Mouse (Mus musculus): ENCODE measurements around the gene Trp53rkb. TPM values are rescaled to one million over a fixed set of nuclear protein-coding genes. Genes with fewer than 3 reads are reported as not detected.

Gene Trp53rkb
- polyA plus RNA-seq, 1 experiment from 2014 or later: 3.2 TPM

DNA sequence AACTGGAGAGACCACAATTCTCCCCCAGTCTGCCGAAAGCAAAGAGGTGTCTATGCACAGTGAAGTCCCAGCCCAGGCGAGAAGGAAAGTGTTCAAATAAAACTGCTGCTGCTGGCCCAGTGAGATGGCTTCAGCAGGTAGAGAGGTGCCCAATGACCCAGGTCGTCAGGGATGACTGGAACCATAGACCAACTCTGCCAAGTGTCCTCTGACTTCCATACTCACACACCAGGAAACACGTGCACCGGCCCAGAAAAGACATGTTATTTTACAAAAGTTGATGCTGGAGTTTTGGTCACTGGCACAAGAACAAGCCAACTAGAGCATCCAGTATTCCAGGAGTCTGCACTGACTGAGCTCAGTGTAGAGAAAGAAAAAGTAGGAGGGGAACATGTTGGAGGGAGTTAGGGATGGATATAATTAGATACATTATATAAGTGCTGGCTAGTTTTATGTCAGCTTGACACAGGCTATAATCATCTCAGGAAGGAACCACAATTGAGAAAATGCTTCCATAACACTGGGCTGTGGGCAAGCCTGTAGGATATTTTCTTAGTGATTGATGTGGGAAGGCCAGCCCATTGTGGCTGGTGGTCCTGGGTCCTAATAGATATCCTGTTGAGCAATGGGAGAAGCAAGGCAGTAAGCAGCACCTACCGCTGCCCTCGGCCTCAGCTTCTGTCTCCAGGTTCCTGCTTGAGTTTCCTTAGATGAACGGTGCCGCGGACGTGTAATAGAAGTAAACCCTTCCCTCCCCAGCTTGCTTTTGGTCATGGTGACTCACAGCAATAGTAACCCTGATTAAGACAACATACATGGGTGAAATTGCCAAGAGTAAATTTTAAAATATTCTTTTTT, 7.5 kb downstream of the Trp53rkb start:
- H3K36me3 ChIP-seq (ENCODE audit: control insufficient read depth, insufficient read depth, low read length): peaks cover 30% of the 10 kb centered on the region
- H3K4me3 ChIP-seq (ENCODE audit: control insufficient read depth in 1 of 2, insufficient read depth in 1 of 2, low read depth in 1 of 2, low read length in 2 of 2): no peak overlapping the region
- H3K9ac ChIP-seq (ENCODE audit: low read length): no peak overlapping the region
- no peak for ATAC-seq (ENCODE audit: insufficient number of reproducible peaks, insufficient read depth, low FRiP score, low read depth)
- H3K4me1 ChIP-seq (ENCODE audit: control insufficient read depth in 2 of 2, insufficient read depth in 2 of 2, low read length in 2 of 2): no peaks in the 10 kb centered on the region
- H3K9me3 ChIP-seq (ENCODE audit: control insufficient read depth, low read length): no peaks in the 10 kb centered on the region
- no peak overlapping the region for H3K4me2 ChIP-seq (ENCODE audit: low read length)
- H3K27ac ChIP-seq (replicated peaks in 1 of 2; ENCODE audit: control insufficient read depth in 1 of 2, insufficient read depth in 1 of 2, low read depth in 2 of 2, low read length in 2 of 2): no peak overlapping the region
- H3K27me3 ChIP-seq (ENCODE audit: control insufficient read depth, insufficient read depth, low read length): no peaks in the 10 kb centered on the region
- 82% methylated on average over 11 of the region's 11 CpGs for WGBS

DNA sequence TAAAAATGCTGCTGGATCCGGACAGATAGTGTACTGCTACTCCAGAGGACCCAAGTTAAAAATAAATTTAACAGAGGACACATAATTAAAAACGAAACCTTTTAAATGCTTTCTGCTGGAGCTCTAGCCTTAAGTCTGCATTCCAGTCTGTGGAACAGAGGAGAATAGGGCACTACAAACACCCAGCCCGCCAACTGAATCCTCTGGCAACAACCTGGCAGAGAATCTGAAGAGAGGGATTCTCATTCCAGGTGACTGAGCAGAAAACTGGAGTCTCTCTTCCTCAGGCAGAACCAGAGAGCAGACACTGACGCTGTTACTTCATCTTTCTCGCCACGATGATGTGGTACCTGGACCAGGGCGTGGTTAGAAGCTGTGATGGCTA, 8.1 kb downstream of the Trp53rkb start:
- H3K4me1 ChIP-seq (ENCODE audit: control insufficient read depth in 2 of 2, insufficient read depth in 2 of 2, low read length in 2 of 2): no peaks in the 10 kb centered on the region
- 81% methylated on average over 7 of the region's 7 CpGs for WGBS
- no peak overlapping the region for H3K4me2 ChIP-seq (ENCODE audit: low read length)
- ATAC-seq (ENCODE audit: insufficient number of reproducible peaks, insufficient read depth, low FRiP score, low read depth): no peak
- no peak overlapping the region for H3K9ac ChIP-seq (ENCODE audit: low read length)
- no peaks in the 10 kb centered on the region for H3K27me3 ChIP-seq (ENCODE audit: control insufficient read depth, insufficient read depth, low read length)
- H3K4me3 ChIP-seq (ENCODE audit: control insufficient read depth in 1 of 2, insufficient read depth in 1 of 2, low read depth in 1 of 2, low read length in 2 of 2): no peak overlapping the region
- peaks cover 30% of the 10 kb centered on the region for H3K36me3 ChIP-seq (ENCODE audit: control insufficient read depth, insufficient read depth, low read length)
- H3K27ac ChIP-seq (replicated peaks in 1 of 2; ENCODE audit: control insufficient read depth in 1 of 2, insufficient read depth in 1 of 2, low read depth in 2 of 2, low read length in 2 of 2): no peak overlapping the region
- H3K9me3 ChIP-seq (ENCODE audit: control insufficient read depth, low read length): no peaks in the 10 kb centered on the region

DNA sequence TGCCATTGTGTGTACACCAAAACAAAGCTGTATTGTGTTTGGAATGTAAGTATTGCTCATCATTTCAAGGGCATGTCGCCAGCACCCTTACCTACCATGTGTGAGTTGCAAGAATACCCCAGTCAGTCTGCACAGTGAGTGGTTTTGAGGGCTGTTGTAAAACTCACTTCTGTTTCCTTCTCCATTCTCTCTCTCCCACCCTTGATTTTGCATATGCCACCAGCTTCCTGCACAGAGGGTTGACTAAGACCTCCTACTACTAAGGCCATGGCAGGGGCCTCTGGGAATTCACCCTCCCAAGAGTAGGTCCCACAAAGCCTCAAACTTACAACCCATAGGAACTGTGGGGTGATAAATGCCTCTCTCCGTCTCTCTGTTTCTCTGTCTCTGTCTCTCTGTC, 9.1 kb downstream of the Trp53rkb start:
- ATAC-seq (ENCODE audit: insufficient number of reproducible peaks, insufficient read depth, low FRiP score, low read depth): no peak
- no peak overlapping the region for H3K27ac ChIP-seq (replicated peaks in 1 of 2; ENCODE audit: control insufficient read depth in 1 of 2, insufficient read depth in 1 of 2, low read depth in 2 of 2, low read length in 2 of 2)
- no peak overlapping the region for H3K9ac ChIP-seq (ENCODE audit: low read length)
- H3K4me1 ChIP-seq (ENCODE audit: control insufficient read depth in 2 of 2, insufficient read depth in 2 of 2, low read length in 2 of 2): peaks cover 0 to 5% of the 10 kb centered on the region in 2 experiments; a peak in 2 of 4 replicates
- H3K4me3 ChIP-seq (ENCODE audit: control insufficient read depth in 1 of 2, insufficient read depth in 1 of 2, low read depth in 1 of 2, low read length in 2 of 2): no peak overlapping the region
- H3K9me3 ChIP-seq (ENCODE audit: control insufficient read depth, low read length): no peaks in the 10 kb centered on the region
- H3K4me2 ChIP-seq (ENCODE audit: low read length): no peak overlapping the region
- peaks cover 22% of the 10 kb centered on the region for H3K36me3 ChIP-seq (ENCODE audit: control insufficient read depth, insufficient read depth, low read length)
- H3K27me3 ChIP-seq (ENCODE audit: control insufficient read depth, insufficient read depth, low read length): no peaks in the 10 kb centered on the region
- 69% methylated on average over 2 of the region's 2 CpGs for WGBS

DNA sequence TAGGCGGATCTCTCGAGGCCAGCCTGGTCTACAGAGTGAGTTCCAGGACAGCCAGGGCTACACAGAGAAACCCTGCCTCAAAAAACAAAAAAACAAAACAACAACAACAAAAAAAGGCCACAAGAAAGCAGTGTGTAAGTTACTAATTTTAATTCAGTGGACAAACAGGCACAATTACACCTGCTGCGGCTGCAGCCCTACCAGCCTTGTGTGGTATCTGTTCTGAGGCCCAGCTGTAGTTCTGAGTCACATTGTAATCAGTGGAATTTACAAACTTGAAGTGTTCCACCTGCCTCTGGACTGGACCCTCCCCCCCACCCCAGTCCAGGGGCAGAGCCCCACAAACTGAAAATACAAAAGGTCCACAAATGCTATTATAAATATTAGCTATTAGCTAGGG, 11.0 kb downstream of the Trp53rkb start:
- Histone ChIP-seq H3K9me3 (ENCODE audit: control insufficient read depth, low read length) (no peaks in the 10 kb centered on the region), H3K9ac (ENCODE audit: low read length) (no peak overlapping the region), H3K4me1 (ENCODE audit: control insufficient read depth in 2 of 2, insufficient read depth in 2 of 2, low read length in 2 of 2) (peaks cover 3 to 13% of the 10 kb centered on the region in 2 experiments), H3K4me3 (ENCODE audit: control insufficient read depth in 1 of 2, insufficient read depth in 1 of 2, low read depth in 1 of 2, low read length in 2 of 2) (no peak overlapping the region), H3K27ac (replicated peaks in 1 of 2; ENCODE audit: control insufficient read depth in 1 of 2, insufficient read depth in 1 of 2, low read depth in 2 of 2, low read length in 2 of 2) (no peak overlapping the region), H3K4me2 (ENCODE audit: low read length) (no peak overlapping the region), H3K27me3 (ENCODE audit: control insufficient read depth, insufficient read depth, low read length) (no peaks in the 10 kb centered on the region), H3K36me3 (ENCODE audit: control insufficient read depth, insufficient read depth, low read length) (0 out of 2 replicates have a peak, but pooled peaks cover 3% of the 10 kb centered on the region)
- ATAC-seq (ENCODE audit: insufficient number of reproducible peaks, insufficient read depth, low FRiP score, low read depth): no peak
- WGBS: 81% methylated on average over 3 of the region's 3 CpGs

DNA sequence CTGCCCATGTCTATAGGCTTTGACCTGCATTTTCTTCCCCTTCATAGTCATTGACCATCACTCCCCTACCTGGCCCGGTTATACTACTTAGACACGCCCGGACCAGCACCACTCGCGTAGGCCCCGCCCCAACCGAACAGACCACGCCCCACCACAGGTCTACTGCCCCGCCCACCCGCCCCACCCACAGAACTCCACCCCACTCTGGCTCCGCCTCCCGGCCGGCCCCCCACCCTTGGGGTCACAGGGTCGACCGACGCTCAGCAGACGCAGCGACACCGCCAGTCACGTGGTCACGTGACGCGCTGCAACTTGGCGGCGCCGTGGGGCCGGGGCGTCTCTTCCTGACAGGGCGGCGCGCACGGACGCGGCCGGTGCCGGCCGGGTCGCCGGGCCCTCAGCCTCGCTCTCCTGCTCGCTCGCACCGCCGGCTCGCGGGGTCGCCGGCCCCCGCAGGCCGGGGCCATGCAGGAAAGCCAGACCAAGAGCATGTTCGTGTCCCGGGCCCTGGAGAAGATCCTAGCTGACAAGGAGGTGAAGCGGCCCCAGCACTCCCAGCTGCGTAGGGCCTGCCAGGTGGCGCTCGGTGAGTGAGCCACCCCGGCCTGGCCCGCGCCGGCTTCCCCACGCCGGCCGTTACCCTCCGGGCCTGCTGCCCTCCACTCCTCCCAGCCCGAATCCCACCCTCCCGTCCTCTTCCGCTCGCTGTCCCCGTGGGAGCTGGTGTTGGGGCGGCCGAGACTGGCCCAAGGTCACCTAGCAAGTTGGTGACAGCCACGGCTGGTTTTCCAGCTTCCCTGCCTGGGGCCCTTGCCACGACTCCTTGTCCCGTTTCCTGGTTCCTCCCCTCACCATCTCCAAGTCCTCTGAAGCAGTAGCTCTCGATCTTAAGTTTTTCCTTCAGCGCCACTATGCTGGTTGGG, 13.2 kb downstream of the Trp53rkb start, which contains the start of gene Arfgef2:
TSS of gene Arfgef2 (plus strand) at position 339 of the 923 bp plus-strand sequence.
- WGBS: 1% methylated on average over 76 of the region's 76 CpGs
- Histone ChIP-seq H3K4me3 (ENCODE audit: control insufficient read depth in 1 of 2, insufficient read depth in 1 of 2, low read depth in 1 of 2, low read length in 2 of 2) (peak within 1 kb of the TSS; percentile 67 to 74), H3K4me1 (ENCODE audit: control insufficient read depth in 2 of 2, insufficient read depth in 2 of 2, low read length in 2 of 2) (peaks cover 3 to 16% of the 10 kb centered on the region in 2 experiments), H3K36me3 (ENCODE audit: control insufficient read depth, insufficient read depth, low read length) (no peaks in the 10 kb centered on the region), H3K9me3 (ENCODE audit: control insufficient read depth, low read length) (no peaks in the 10 kb centered on the region), H3K4me2 (ENCODE audit: low read length) (peak within 1 kb of the TSS; percentile 87), H3K27me3 (ENCODE audit: control insufficient read depth, insufficient read depth, low read length) (no peaks in the 10 kb centered on the region), H3K9ac (ENCODE audit: low read length) (peak within 1 kb of the TSS; percentile 92), H3K27ac (replicated peaks in 1 of 2; ENCODE audit: control insufficient read depth in 1 of 2, insufficient read depth in 1 of 2, low read depth in 2 of 2, low read length in 2 of 2) (peak within 1 kb of the TSS; percentile 51 to 85)
- peak; percentile 87 for ATAC-seq (ENCODE audit: insufficient number of reproducible peaks, insufficient read depth, low FRiP score, low read depth)

DNA sequence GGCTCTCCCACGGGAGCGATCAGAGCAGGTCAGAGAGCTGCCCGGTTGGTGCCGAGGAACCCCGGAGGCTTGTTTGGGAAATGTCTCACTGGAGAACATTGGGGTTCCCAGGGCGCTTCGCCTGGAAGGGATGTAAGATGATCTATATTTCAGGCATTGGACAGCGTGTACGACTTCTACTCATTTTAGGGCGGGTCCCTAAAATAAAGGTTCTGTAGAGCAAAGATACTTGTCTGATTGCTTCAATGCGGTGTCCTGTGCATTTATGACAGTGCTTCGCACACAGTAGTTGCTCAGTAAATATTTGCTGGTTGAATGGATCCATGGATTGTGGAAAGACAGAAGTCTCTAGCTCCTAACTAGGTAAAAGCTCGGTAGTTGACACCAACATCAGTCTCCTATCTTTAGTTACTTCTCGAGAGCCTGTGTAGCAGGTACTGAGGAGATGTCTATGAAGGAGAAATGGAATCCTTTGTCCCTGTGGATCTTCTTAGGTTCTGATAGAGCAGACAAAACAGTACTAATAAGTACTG, 13.9 kb downstream of the Trp53rkb start:
- peaks cover 3 to 16% of the 10 kb centered on the region in 2 experiments for H3K4me1 ChIP-seq (ENCODE audit: control insufficient read depth in 2 of 2, insufficient read depth in 2 of 2, low read length in 2 of 2)
- no peaks in the 10 kb centered on the region for H3K9me3 ChIP-seq (ENCODE audit: control insufficient read depth, low read length)
- WGBS: 12% methylated on average over 14 of the region's 14 CpGs
- peak overlapping the region; percentile 67 to 74 for H3K4me3 ChIP-seq (ENCODE audit: control insufficient read depth in 1 of 2, insufficient read depth in 1 of 2, low read depth in 1 of 2, low read length in 2 of 2)
- peak overlapping the region; percentile 92 for H3K9ac ChIP-seq (ENCODE audit: low read length)
- ATAC-seq (ENCODE audit: insufficient number of reproducible peaks, insufficient read depth, low FRiP score, low read depth): no peak
- H3K27me3 ChIP-seq (ENCODE audit: control insufficient read depth, insufficient read depth, low read length): no peaks in the 10 kb centered on the region
- peak overlapping the region; percentile 87 for H3K4me2 ChIP-seq (ENCODE audit: low read length)
- H3K36me3 ChIP-seq (ENCODE audit: control insufficient read depth, insufficient read depth, low read length): no peaks in the 10 kb centered on the region
- peak overlapping the region; percentile 51 to 85; a peak in 3 of 4 replicates for H3K27ac ChIP-seq (replicated peaks in 1 of 2; ENCODE audit: control insufficient read depth in 1 of 2, insufficient read depth in 1 of 2, low read depth in 2 of 2, low read length in 2 of 2)

DNA sequence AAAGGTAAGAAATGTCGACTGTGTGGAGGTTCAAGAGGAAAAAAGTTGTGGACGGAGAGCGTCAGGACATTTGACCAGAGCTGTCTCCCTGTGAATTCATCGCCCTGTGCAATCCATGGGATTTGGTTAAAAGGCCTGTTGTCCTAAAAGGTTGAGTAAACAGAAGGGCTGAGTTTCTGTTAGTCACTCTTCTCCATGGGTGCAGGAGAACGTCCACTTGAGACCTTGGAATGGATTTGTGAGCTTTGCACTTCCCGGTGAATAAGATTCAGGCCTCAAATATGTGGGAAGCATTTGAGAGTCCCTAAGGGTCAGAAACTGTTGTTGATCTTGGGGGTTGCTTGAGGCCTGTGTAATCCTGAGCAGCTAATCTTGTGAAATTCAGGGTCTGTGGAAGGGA, 14.5 kb downstream of the Trp53rkb start:
- H3K9me3 ChIP-seq (ENCODE audit: control insufficient read depth, low read length): no peaks in the 10 kb centered on the region
- peak overlapping the region; percentile 87 for H3K4me2 ChIP-seq (ENCODE audit: low read length)
- no peaks in the 10 kb centered on the region for H3K36me3 ChIP-seq (ENCODE audit: control insufficient read depth, insufficient read depth, low read length)
- no peaks in the 10 kb centered on the region for H3K27me3 ChIP-seq (ENCODE audit: control insufficient read depth, insufficient read depth, low read length)
- no peak for ATAC-seq (ENCODE audit: insufficient number of reproducible peaks, insufficient read depth, low FRiP score, low read depth)
- 62% methylated on average over 6 of the region's 6 CpGs for WGBS
- H3K4me1 ChIP-seq (ENCODE audit: control insufficient read depth in 2 of 2, insufficient read depth in 2 of 2, low read length in 2 of 2): peaks cover 3 to 16% of the 10 kb centered on the region in 2 experiments
- H3K9ac ChIP-seq (ENCODE audit: low read length): peak overlapping the region; percentile 92
- no peak overlapping the region for H3K27ac ChIP-seq (replicated peaks in 1 of 2; ENCODE audit: control insufficient read depth in 1 of 2, insufficient read depth in 1 of 2, low read depth in 2 of 2, low read length in 2 of 2)
- H3K4me3 ChIP-seq (ENCODE audit: control insufficient read depth in 1 of 2, insufficient read depth in 1 of 2, low read depth in 1 of 2, low read length in 2 of 2): peak overlapping the region in 1 of 2 experiments; percentile 74; a peak in 2 of 4 replicates
